Mouse (Mus musculus) embryonic facial prominence, embryonic 14.5 days (tissue): ENCODE results near the gene Gm21725. TPM values are rescaled to one million over a fixed set of nuclear protein-coding genes. Genes with fewer than 3 reads are reported as not detected.
"Not testable (repeated sequence)": the region's sequence is repeated elsewhere in the genome, so short reads cannot be mapped to it uniquely, and the experiment has no call there.

Experiments used
- ATAC-seq: fragments of 200-750 bp; cut with Nextera tagmentation; 2 replicates; pipeline ENCODE4 v1.8.0; 2017; ENCODE audit warnings: low read depth, moderate number of reproducible peaks, moderate TSS enrichment
- DNase-seq: peaks from one replicate; pipeline ENCODE4 v3.0.0-alpha.2; 2015; ENCODE audit warnings: low spot score
- H3K27ac ChIP-seq: fragments of 300-500 bp; sonication (generic); replicated peaks from 2 replicates; pipeline ENCODE4 v1.5.1; 2014; ENCODE audit warnings: low read depth, mild to moderate bottlenecking, low read length, moderate library complexity
- H3K27me3 ChIP-seq: fragments of 300-500 bp; sonication (generic); replicated peaks from 2 replicates; pipeline ENCODE4 v1.6.1; 2014; ENCODE audit warnings: low read length; ENCODE audit not compliant: control insufficient read depth, insufficient read depth
- H3K36me3 ChIP-seq: fragments of 300-500 bp; sonication (generic); 2 replicates; pipeline ENCODE4 v1.6.1; 2014; ENCODE audit warnings: low read length, mixed read lengths; ENCODE audit not compliant: control insufficient read depth, insufficient read depth
- H3K4me1 ChIP-seq: fragments of 300-500 bp; sonication (generic); 2 replicates; pipeline ENCODE4 v1.6.1; 2014; ENCODE audit warnings: antibody characterized with exemption, low read length; ENCODE audit not compliant: control insufficient read depth, insufficient read depth
- H3K4me2 ChIP-seq: fragments of 300-500 bp; sonication (generic); 2 replicates; pipeline ENCODE4 v1.6.1; 2014; ENCODE audit warnings: low read depth, mild to moderate bottlenecking, low read length, moderate library complexity, mixed read lengths
- H3K4me3 ChIP-seq: fragments of 300-500 bp; sonication (generic); 2 replicates; pipeline ENCODE4 v1.5.1; 2014; ENCODE audit warnings: low read depth, mild to moderate bottlenecking, low read length
- H3K9ac ChIP-seq: fragments of 300-500 bp; sonication (generic); 2 replicates; pipeline ENCODE4 v1.6.1; 2014; ENCODE audit warnings: low read depth, mild to moderate bottlenecking, low read length, moderate library complexity, mixed read lengths
- H3K9me3 ChIP-seq: fragments of 300-500 bp; sonication (generic); 2 replicates; pipeline ENCODE4 v1.6.1; 2016; ENCODE audit warnings: low read length; ENCODE audit not compliant: control insufficient read depth
- WGBS: fragments of 180-500 bp; shearing (Covaris S2); extraction: QIAGEN DNeasy Blood & Tissue Kit; methylation state at CpG from one replicate; pipeline ENCODE4 v1.1.7; 2014; 5-methylcytosine and 5-hydroxymethylcytosine counted together
- polyA plus RNA-seq: library from polyadenylated mRNA; unstranded; fragments of >200 nt; fragmentation: Nextera tagmentation; extraction: Ambion mirVana; gene quantifications from 2 replicates; pipeline ENCODE4 v1.2.1, GENCODE M21; 2014

Gene Gm21725
- not detected in 2 replicates for polyA plus RNA-seq

- not testable (repeated sequence) for H3K4me3 ChIP-seq, DNase-seq, H3K36me3 ChIP-seq, H3K27me3 ChIP-seq, H3K9ac ChIP-seq, H3K4me1 ChIP-seq, H3K9me3 ChIP-seq, ATAC-seq, H3K27ac ChIP-seq, H3K4me2 ChIP-seq
- no CpG with 5 or more reads among the region's 3 CpGs for WGBS
Measured at GRCm38 (mm10) chrY:13348963-13349362, at the start of gene Gm21725. TSS of gene Gm21725 (minus strand) at chrY:13349063.

Other genes starting within 250 kb of the Gm21725 start
- not detected in 2 replicates for gene Gm21891, start 215.6 kb downstream of the Gm21725 start, polyA plus RNA-seq
- not detected in 2 replicates for gene Gm21425, start 187.1 kb downstream of the Gm21725 start, polyA plus RNA-seq
- gene Gm21828, start 125.1 kb downstream of the Gm21725 start, polyA plus RNA-seq, result not detected in 2 replicates
- gene Gm21440, start 96.7 kb downstream of the Gm21725 start, polyA plus RNA-seq, result not detected in 2 replicates
- not detected in 2 replicates for gene Gm21454, start 96.6 kb downstream of the Gm21725 start, polyA plus RNA-seq
- not detected in 2 replicates for gene Gm21866, start 116.5 kb upstream of the Gm21725 start, polyA plus RNA-seq
- not detected in 2 replicates for gene Gm20773, start 145.0 kb upstream of the Gm21725 start, polyA plus RNA-seq